Mouse (Mus musculus): ENCODE results near the gene AL607142.1. TPM values are rescaled to one million over a fixed set of nuclear protein-coding genes. Genes with fewer than 3 reads are reported as not detected.

The AL607142.1 gene
- total RNA-seq, 1 experiment, result not detected

- Histone ChIP-seq H3K36me3 (ENCODE audit: control insufficient read depth, insufficient read depth, low read length, poor library complexity, severe bottlenecking) (no peaks in the 10 kb centered on the region), H3K4me3 (ENCODE audit: insufficient read depth in 1 of 2, low read depth in 1 of 2, low read length in 2 of 2, poor library complexity in 1 of 2, severe bottlenecking in 1 of 2) (no peak overlapping the region), H3K9ac (ENCODE audit: insufficient read depth, low read depth, low read length, poor library complexity, severe bottlenecking) (no peak overlapping the region), H3K27ac (ENCODE audit: insufficient read depth, low read depth, low read length, poor library complexity, severe bottlenecking) (no peak overlapping the region), H3K4me1 (ENCODE audit: control insufficient read depth in 2 of 2, insufficient read depth in 2 of 2, low read length in 2 of 2, poor library complexity in 1 of 2) (peaks cover 0 to 1% of the 10 kb centered on the region in 2 experiments; a peak in 1 of 4 replicates), H3K9me3 (ENCODE audit: control insufficient read depth, insufficient read depth, low read depth, low read length) (no peaks in the 10 kb centered on the region)
- no peak for TF ChIP-seq CHD2 (IDR thresholded peaks at IDR 0.05; ENCODE audit: low read depth, low read length)
- TF ChIP-seq MAFK (IDR thresholded peaks at IDR 0.05; ENCODE audit: insufficient read depth, low read depth, low read length), result no peak
- no peak for TF ChIP-seq ZNF384 (IDR thresholded peaks at IDR 0.05; ENCODE audit: low read depth, low read length)
- no peak for TF ChIP-seq HCFC1 (IDR thresholded peaks at IDR 0.05; ENCODE audit: borderline replicate concordance, insufficient read depth, low read length)
- TF ChIP-seq ZC3H11A (IDR thresholded peaks at IDR 0.05; ENCODE audit: borderline replicate concordance, low read depth, low read length), result no peak
- in situ Hi-C loops (cut with MboI; ENCODE audit: low sequenced_read_pairs in 2 of 2, unreplicated experiment in 2 of 2), result no loop called here
- DNase-seq (ENCODE audit: low read depth, low spot score), result no peak
These were observed 4.8 kb downstream of the AL607142.1 start for GRCm38 (mm10) chr4:120069582-120069980.

DNA sequence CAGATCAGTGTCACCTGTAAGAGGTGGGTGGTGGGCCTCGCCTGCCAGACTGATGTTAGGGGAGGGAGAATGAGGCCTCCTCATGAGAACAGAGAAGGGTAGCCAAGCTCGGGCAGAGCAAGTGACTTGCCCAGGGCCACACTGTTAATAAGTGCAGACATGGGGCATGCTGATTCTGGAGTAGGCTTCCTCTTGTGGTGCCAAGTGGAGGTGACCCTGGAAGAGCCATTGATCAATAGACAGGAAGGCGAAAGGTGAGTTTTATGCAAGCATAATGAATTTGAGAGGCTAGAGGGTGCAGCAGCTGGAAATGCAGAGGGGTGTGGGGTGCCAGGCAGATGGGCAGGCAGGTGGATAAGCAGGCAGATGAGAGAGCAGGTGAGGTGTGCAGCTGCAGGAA lies 6.6 kb downstream of the AL607142.1 start:
- H3K9me3 ChIP-seq (ENCODE audit: control insufficient read depth, insufficient read depth, low read depth, low read length), result no peaks in the 10 kb centered on the region
- DNase-seq (ENCODE audit: low read depth, low spot score), result no peak

DNA sequence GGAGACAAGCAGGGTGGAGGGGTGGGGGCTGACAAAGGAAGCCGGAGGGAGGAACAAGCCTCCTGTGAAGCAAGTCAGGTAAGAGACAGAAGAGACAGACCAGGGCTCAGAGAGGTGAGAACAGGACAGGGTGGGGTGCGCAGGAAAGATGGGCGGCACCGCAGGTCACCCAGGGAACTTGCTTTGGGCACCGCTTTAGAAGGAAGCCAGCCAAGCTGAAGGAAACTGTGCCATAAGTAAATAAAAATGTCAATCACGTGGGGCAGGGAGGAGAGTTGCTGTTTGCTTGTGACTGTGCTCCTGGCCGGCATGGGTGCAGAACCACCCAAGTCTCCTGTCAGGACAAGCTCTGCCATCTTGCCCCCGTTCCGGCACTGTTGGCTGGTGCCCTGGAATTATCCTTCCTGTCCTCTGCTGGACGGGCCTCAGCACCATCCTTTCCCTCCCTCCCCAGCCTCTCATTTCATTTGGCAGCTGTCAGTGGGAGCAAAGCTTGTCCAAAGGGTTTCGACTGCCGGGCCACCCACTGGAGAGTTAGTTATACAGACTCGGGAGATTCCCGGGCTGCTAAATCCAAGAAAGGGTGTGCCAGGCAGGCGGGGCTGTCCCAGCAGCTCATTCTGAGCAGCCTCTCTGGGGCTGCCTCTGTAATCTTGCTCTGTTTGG lies 7.2 kb downstream of the AL607142.1 start:
- TF ChIP-seq CHD2 (IDR thresholded peaks at IDR 0.05; ENCODE audit: low read depth, low read length) (no peak), HCFC1 (IDR thresholded peaks at IDR 0.05; ENCODE audit: borderline replicate concordance, insufficient read depth, low read length) (no peak), ZNF384 (IDR thresholded peaks at IDR 0.05; ENCODE audit: low read depth, low read length) (no peak), MAFK (IDR thresholded peaks at IDR 0.05; ENCODE audit: insufficient read depth, low read depth, low read length) (no peak), ZC3H11A (IDR thresholded peaks at IDR 0.05; ENCODE audit: borderline replicate concordance, low read depth, low read length) (no peak)
- in situ Hi-C loops (cut with MboI; ENCODE audit: low sequenced_read_pairs in 2 of 2, unreplicated experiment in 2 of 2), result no loop called here

More for the DNA sequence above, 6.6 kb downstream of the AL607142.1 start:
- Histone ChIP-seq H3K4me1 (ENCODE audit: control insufficient read depth in 2 of 2, insufficient read depth in 2 of 2, low read length in 2 of 2, poor library complexity in 1 of 2) (peaks cover 0 to 1% of the 10 kb centered on the region in 2 experiments; a peak in 1 of 4 replicates), H3K36me3 (ENCODE audit: control insufficient read depth, insufficient read depth, low read length, poor library complexity, severe bottlenecking) (no peaks in the 10 kb centered on the region), H3K27ac (ENCODE audit: insufficient read depth, low read depth, low read length, poor library complexity, severe bottlenecking) (no peak overlapping the region), H3K4me3 (ENCODE audit: insufficient read depth in 1 of 2, low read depth in 1 of 2, low read length in 2 of 2, poor library complexity in 1 of 2, severe bottlenecking in 1 of 2) (no peak overlapping the region), H3K9ac (ENCODE audit: insufficient read depth, low read depth, low read length, poor library complexity, severe bottlenecking) (no peak overlapping the region)
- TF ChIP-seq ZC3H11A (IDR thresholded peaks at IDR 0.05; ENCODE audit: borderline replicate concordance, low read depth, low read length) (no peak), ZNF384 (IDR thresholded peaks at IDR 0.05; ENCODE audit: low read depth, low read length) (no peak), MAFK (IDR thresholded peaks at IDR 0.05; ENCODE audit: insufficient read depth, low read depth, low read length) (no peak), CHD2 (IDR thresholded peaks at IDR 0.05; ENCODE audit: low read depth, low read length) (no peak), HCFC1 (IDR thresholded peaks at IDR 0.05; ENCODE audit: borderline replicate concordance, insufficient read depth, low read length) (no peak)
- in situ Hi-C loops (cut with MboI; ENCODE audit: low sequenced_read_pairs in 2 of 2, unreplicated experiment in 2 of 2), result no loop called here

DNA sequence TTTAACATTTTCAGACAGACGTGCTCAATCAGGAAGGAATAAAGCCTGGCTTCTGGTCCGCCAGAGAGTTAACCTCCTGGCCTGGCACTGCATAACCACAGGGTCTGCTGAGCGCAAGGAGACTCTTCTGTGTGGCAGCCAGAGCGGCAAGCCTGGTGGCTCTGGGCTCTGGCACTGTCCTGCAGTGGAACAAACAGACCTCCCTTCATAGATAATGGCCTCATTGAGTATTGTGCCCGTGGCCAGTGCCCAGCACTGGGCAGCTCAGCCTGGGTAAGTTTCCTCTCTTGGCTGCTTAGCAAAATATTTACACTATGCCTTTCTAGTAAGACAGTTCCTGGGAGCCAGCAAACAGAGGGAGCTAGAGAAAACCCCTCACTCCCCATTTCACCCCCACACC lies 9.3 kb downstream of the AL607142.1 start:
- Histone ChIP-seq H3K9ac (ENCODE audit: insufficient read depth, low read depth, low read length, poor library complexity, severe bottlenecking) (no peak overlapping the region), H3K9me3 (ENCODE audit: control insufficient read depth, insufficient read depth, low read depth, low read length) (no peaks in the 10 kb centered on the region), H3K36me3 (ENCODE audit: control insufficient read depth, insufficient read depth, low read length, poor library complexity, severe bottlenecking) (no peaks in the 10 kb centered on the region), H3K4me1 (ENCODE audit: control insufficient read depth in 2 of 2, insufficient read depth in 2 of 2, low read length in 2 of 2, poor library complexity in 1 of 2) (peaks cover 0 to 1% of the 10 kb centered on the region in 2 experiments; a peak in 1 of 4 replicates), H3K27ac (ENCODE audit: insufficient read depth, low read depth, low read length, poor library complexity, severe bottlenecking) (no peak overlapping the region), H3K4me3 (ENCODE audit: insufficient read depth in 1 of 2, low read depth in 1 of 2, low read length in 2 of 2, poor library complexity in 1 of 2, severe bottlenecking in 1 of 2) (no peak overlapping the region)
- DNase-seq (ENCODE audit: low read depth, low spot score), result no peak
- in situ Hi-C loops (cut with MboI; ENCODE audit: low sequenced_read_pairs in 2 of 2, unreplicated experiment in 2 of 2), result no loop called here
- TF ChIP-seq ZNF384 (IDR thresholded peaks at IDR 0.05; ENCODE audit: low read depth, low read length) (no peak), CHD2 (IDR thresholded peaks at IDR 0.05; ENCODE audit: low read depth, low read length) (no peak), ZC3H11A (IDR thresholded peaks at IDR 0.05; ENCODE audit: borderline replicate concordance, low read depth, low read length) (no peak), MAFK (IDR thresholded peaks at IDR 0.05; ENCODE audit: insufficient read depth, low read depth, low read length) (no peak), HCFC1 (IDR thresholded peaks at IDR 0.05; ENCODE audit: borderline replicate concordance, insufficient read depth, low read length) (no peak)

More for the DNA sequence above, 7.2 kb downstream of the AL607142.1 start:
- Histone ChIP-seq H3K27ac (ENCODE audit: insufficient read depth, low read depth, low read length, poor library complexity, severe bottlenecking) (no peak overlapping the region), H3K9ac (ENCODE audit: insufficient read depth, low read depth, low read length, poor library complexity, severe bottlenecking) (no peak overlapping the region), H3K9me3 (ENCODE audit: control insufficient read depth, insufficient read depth, low read depth, low read length) (no peaks in the 10 kb centered on the region), H3K4me3 (ENCODE audit: insufficient read depth in 1 of 2, low read depth in 1 of 2, low read length in 2 of 2, poor library complexity in 1 of 2, severe bottlenecking in 1 of 2) (no peak overlapping the region), H3K4me1 (ENCODE audit: control insufficient read depth in 2 of 2, insufficient read depth in 2 of 2, low read length in 2 of 2, poor library complexity in 1 of 2) (peaks cover 0 to 1% of the 10 kb centered on the region in 2 experiments; a peak in 1 of 4 replicates), H3K36me3 (ENCODE audit: control insufficient read depth, insufficient read depth, low read length, poor library complexity, severe bottlenecking) (no peaks in the 10 kb centered on the region)
- no peak for DNase-seq (ENCODE audit: low read depth, low spot score)

All from ES-E14 (cell line).